ENCODE assay signal across 9 mouse cellular contexts in genomic region chr16:4640267-4641005, GRCm38 (mm10). TPM values are rescaled to one million over a fixed set of nuclear protein-coding genes. Genes with fewer than 3 reads are reported as not detected.
A peak's percentile ranks its signal among the peaks of the same experiment; 100 is the strongest.
DNase-seq lines count a peak whose midpoint lies in the region; ATAC-seq and TF ChIP-seq lines count a peak whose summit lies in the region.
"Had no signal": no experiment of that assay in that cellular context is flagged by ENCODE, and none has a peak within 500 bp of the region (broad histone marks: within the 10 kb centered on the region; RNA-seq: fewer than 3 reads in every experiment).

No protein-coding gene starts in this region.

- ATAC-seq in forebrain, embryonic 14.5 days: no peak
- ATAC-seq in lung, embryonic 15.5 days (ENCODE audit: borderline replicate concordance, extremely low read depth, low FRiP score, low TSS enrichment): peak; percentile 9; the same call in 1 of the 2 replicates
- ATAC-seq in stomach, embryonic 15.5 days (ENCODE audit: insufficient read depth, low FRiP score, low read depth): peak; percentile 13
- no peak for ATAC-seq in erythroid progenitor cell, adult 5-6 weeks (replicated peaks; ENCODE audit: low FRiP score, poor library complexity, severe bottlenecking)

- peaks cover 30% of the 10 kb centered on the region for H3K4me1 ChIP-seq in forebrain, embryonic 14.5 days (ENCODE audit: control insufficient read depth, insufficient read depth, low read length)
- H3K4me1 ChIP-seq in lung, embryonic 15.5 days: peaks cover 58% of the 10 kb centered on the region
- peaks cover 50% of the 10 kb centered on the region for H3K4me1 ChIP-seq in stomach, embryonic 15.5 days

- no peaks in the 10 kb centered on the region for H3K36me3 ChIP-seq in forebrain, embryonic 14.5 days (ENCODE audit: control insufficient read depth, insufficient read depth, low read length)
- H3K36me3 ChIP-seq in lung, embryonic 15.5 days: no peaks in the 10 kb centered on the region
- peaks cover 3% of the 10 kb centered on the region; the same call in 1 of the 2 replicates for H3K36me3 ChIP-seq in stomach, embryonic 15.5 days

- peak overlapping the region; percentile 82 for H3K4me2 ChIP-seq in forebrain, embryonic 14.5 days (ENCODE audit: low read length)
- H3K4me2 ChIP-seq in lung, embryonic 15.5 days: peak overlapping the region; percentile 63
- peak overlapping the region; percentile 87 for H3K4me2 ChIP-seq in stomach, embryonic 15.5 days

- intact Hi-C loops in left cerebral cortex, adult 2 months (cut with DNase I): no loop called here
- intact Hi-C loops in left cerebral cortex, postnatal 36 days (cut with DNase I): no loop called here

- H3K27ac ChIP-seq in left cerebral cortex, adult 2 months: peak overlapping the region; percentile 87
- H3K27ac ChIP-seq in forebrain, embryonic 14.5 days (ENCODE audit: low read depth, low read length): no peak overlapping the region
- H3K27ac ChIP-seq in lung, embryonic 15.5 days: peak overlapping the region; percentile 97
- H3K27ac ChIP-seq in stomach, embryonic 15.5 days: peak overlapping the region; percentile 96

- TF ChIP-seq CTCF in left cerebral cortex, adult 2 months (IDR thresholded peaks at IDR 0.05): no peak

- H3K9me3 ChIP-seq in forebrain, embryonic 14.5 days (replicated peaks; ENCODE audit: control insufficient read depth, low read length): no peaks in the 10 kb centered on the region
- no peaks in the 10 kb centered on the region for H3K9me3 ChIP-seq in lung, embryonic 15.5 days
- no peaks in the 10 kb centered on the region for H3K9me3 ChIP-seq in stomach, embryonic 15.5 days

- no peaks in the 10 kb centered on the region for H3K27me3 ChIP-seq in forebrain, embryonic 14.5 days (replicated peaks; ENCODE audit: control insufficient read depth, insufficient read depth, low read length)
- no peaks in the 10 kb centered on the region for H3K27me3 ChIP-seq in lung, embryonic 15.5 days
- H3K27me3 ChIP-seq in stomach, embryonic 15.5 days (replicated peaks): no peaks in the 10 kb centered on the region

- WGBS in forebrain, embryonic 14.5 days: 17% methylated on average over 17 of the region's 17 CpGs
- 1% methylated on average over 17 of the region's 17 CpGs for WGBS in lung, embryonic 15.5 days
- 4% methylated on average over 17 of the region's 17 CpGs for WGBS in stomach, embryonic 15.5 days

- peak overlapping the region; percentile 65 for H3K9ac ChIP-seq in forebrain, embryonic 14.5 days (ENCODE audit: low read length)
- peak overlapping the region; percentile 70 for H3K9ac ChIP-seq in lung, embryonic 15.5 days
- peak overlapping the region; percentile 80 for H3K9ac ChIP-seq in stomach, embryonic 15.5 days

- H3K4me3 ChIP-seq in left cerebral cortex, adult 2 months: peak overlapping the region; percentile 69
- peak overlapping the region; percentile 41 for H3K4me3 ChIP-seq in forebrain, embryonic 14.5 days (ENCODE audit: low read depth, low read length)
- H3K4me3 ChIP-seq in lung, embryonic 15.5 days: peak overlapping the region; percentile 64
- H3K4me3 ChIP-seq in stomach, embryonic 15.5 days (replicated peaks): peak overlapping the region; percentile 84

- DNase-seq in left cerebral cortex, adult 2 months (ENCODE audit: extremely low spot score in 1 of 2, low spot score in 2 of 2): no peak
- no peak for DNase-seq in left cerebral cortex, postnatal 36 days (ENCODE audit: low spot score in 2 of 2)
- no peak for DNase-seq in forebrain, embryonic 14.5 days (ENCODE audit: low spot score)
- peak; percentile 88 to 92 for DNase-seq in kidney, adult 8-10 months
- no peak for DNase-seq in layer of hippocampus, postnatal 36 days

RNA-seq across cellular contexts. Expression of gene Dnaja3, which starts 0.6 kb away (rescaled TPM):
- total RNA-seq in left cerebral cortex, adult 2 months (2021): 10 to 100 TPM; 56.9 to 62.2 TPM
- total RNA-seq in left cerebral cortex, postnatal 36 days (2021): 10 to 100 TPM; 59.4 to 66.5 TPM
- polyA plus RNA-seq in forebrain, embryonic 14.5 days (2014; fragmentation: Nextera tagmentation; extraction: Ambion mirVana): 39.7 and 47.4 TPM in 2 replicates
- polyA plus RNA-seq in lung, embryonic 15.5 days (2015; fragmentation: Nextera tagmentation; extraction: Ambion mirVana): 66.0 and 66.5 TPM in 2 replicates
- polyA plus RNA-seq in stomach, embryonic 15.5 days (2015; fragmentation: Nextera tagmentation; extraction: Ambion mirVana): 68.4 and 77.6 TPM in 2 replicates
- 10 to 100 TPM; 61.7 to 65.6 TPM for total RNA-seq in layer of hippocampus, postnatal 36 days (2021)
- 10.1 and 12.6 TPM in 2 replicates for total RNA-seq in erythroid progenitor cell, adult 5-6 weeks (2015; ENCODE audit: low replicate concordance)
- 10.9 and 14.3 TPM in 2 replicates for total RNA-seq in erythroid progenitor cell, adult 5-6 weeks (2017; ENCODE audit: low replicate concordance)

RNA-seq across cellular contexts. Expression of gene Vasn, which starts 0.7 kb away (rescaled TPM):
- total RNA-seq in left cerebral cortex, adult 2 months (2021): 10 to 100 TPM; 11.5 to 13.1 TPM
- total RNA-seq in left cerebral cortex, postnatal 36 days (2021): 10 to 100 TPM in 1 of 2 experiments, 1 to 10 TPM in 1; 9.8 to 11.2 TPM
- 2.1 and 2.8 TPM in 2 replicates for polyA plus RNA-seq in forebrain, embryonic 14.5 days (2014; fragmentation: Nextera tagmentation; extraction: Ambion mirVana)
- polyA plus RNA-seq in lung, embryonic 15.5 days (2015; fragmentation: Nextera tagmentation; extraction: Ambion mirVana): 25.1 and 25.9 TPM in 2 replicates
- polyA plus RNA-seq in stomach, embryonic 15.5 days (2015; fragmentation: Nextera tagmentation; extraction: Ambion mirVana): 17.2 and 17.3 TPM in 2 replicates
- total RNA-seq in layer of hippocampus, postnatal 36 days (2021): 1 to 10 TPM; 4.4 to 5.7 TPM
- total RNA-seq in erythroid progenitor cell, adult 5-6 weeks (2015; ENCODE audit: low replicate concordance): not detected in 2 replicates
- not detected in 2 replicates for total RNA-seq in erythroid progenitor cell, adult 5-6 weeks (2017; ENCODE audit: low replicate concordance)

RNA-seq across cellular contexts. Expression of gene Pam16, which starts 15.6 kb away (rescaled TPM):
- total RNA-seq in left cerebral cortex, adult 2 months (2021): 10 to 100 TPM; 78.1 to 94.1 TPM
- total RNA-seq in left cerebral cortex, postnatal 36 days (2021): 10 to 100 TPM; 75.3 to 86.0 TPM
- polyA plus RNA-seq in forebrain, embryonic 14.5 days (2014; fragmentation: Nextera tagmentation; extraction: Ambion mirVana): 160 and 192 TPM in 2 replicates
- polyA plus RNA-seq in lung, embryonic 15.5 days (2015; fragmentation: Nextera tagmentation; extraction: Ambion mirVana): 93.8 and 94.6 TPM in 2 replicates
- polyA plus RNA-seq in stomach, embryonic 15.5 days (2015; fragmentation: Nextera tagmentation; extraction: Ambion mirVana): 46.5 and 75.7 TPM in 2 replicates
- total RNA-seq in layer of hippocampus, postnatal 36 days (2021): 10 to 100 TPM; 84.4 to 90.4 TPM
- total RNA-seq in erythroid progenitor cell, adult 5-6 weeks (2015; ENCODE audit: low replicate concordance): 9.4 and 16.8 TPM in 2 replicates
- 3.9 and 9.6 TPM in 2 replicates for total RNA-seq in erythroid progenitor cell, adult 5-6 weeks (2017; ENCODE audit: low replicate concordance)

RNA-seq across cellular contexts. Expression of gene Coro7, which starts 39.1 kb away (rescaled TPM):
- total RNA-seq in left cerebral cortex, adult 2 months (2021): 10 to 100 TPM; 76.7 to 92.0 TPM
- total RNA-seq in left cerebral cortex, postnatal 36 days (2021): 100 to 1,000 TPM in 1 of 2 experiments, 10 to 100 TPM in 1; 88.4 to 100 TPM
- polyA plus RNA-seq in forebrain, embryonic 14.5 days (2014; fragmentation: Nextera tagmentation; extraction: Ambion mirVana): 9.2 and 18.3 TPM in 2 replicates
- polyA plus RNA-seq in lung, embryonic 15.5 days (2015; fragmentation: Nextera tagmentation; extraction: Ambion mirVana): 13.4 and 15.2 TPM in 2 replicates
- 16.3 and 20.8 TPM in 2 replicates for polyA plus RNA-seq in stomach, embryonic 15.5 days (2015; fragmentation: Nextera tagmentation; extraction: Ambion mirVana)
- 10 to 100 TPM; 79.4 to 96.0 TPM for total RNA-seq in layer of hippocampus, postnatal 36 days (2021)
- total RNA-seq in erythroid progenitor cell, adult 5-6 weeks (2015; ENCODE audit: low replicate concordance): 19.8 and 36.5 TPM in 2 replicates
- total RNA-seq in erythroid progenitor cell, adult 5-6 weeks (2017; ENCODE audit: low replicate concordance): 7.3 and 14.8 TPM in 2 replicates

RNA-seq across cellular contexts. Expression of gene Glis2, which starts 45.9 kb away (rescaled TPM):
- total RNA-seq in left cerebral cortex, adult 2 months (2021): 10 to 100 TPM; 12.9 to 16.2 TPM
- 10 to 100 TPM; 12.0 to 13.2 TPM for total RNA-seq in left cerebral cortex, postnatal 36 days (2021)
- 9.0 and 10.0 TPM in 2 replicates for polyA plus RNA-seq in forebrain, embryonic 14.5 days (2014; fragmentation: Nextera tagmentation; extraction: Ambion mirVana)
- 18.5 and 24.0 TPM in 2 replicates for polyA plus RNA-seq in lung, embryonic 15.5 days (2015; fragmentation: Nextera tagmentation; extraction: Ambion mirVana)
- polyA plus RNA-seq in stomach, embryonic 15.5 days (2015; fragmentation: Nextera tagmentation; extraction: Ambion mirVana): 27.9 and 30.6 TPM in 2 replicates
- 10 to 100 TPM; 13.1 to 14.6 TPM for total RNA-seq in layer of hippocampus, postnatal 36 days (2021)
- total RNA-seq in erythroid progenitor cell, adult 5-6 weeks (2015; ENCODE audit: low replicate concordance): not detected in 2 replicates
- not detected in 2 replicates for total RNA-seq in erythroid progenitor cell, adult 5-6 weeks (2017; ENCODE audit: low replicate concordance)
- total RNA-seq: neutrophil, adult 5-6 weeks had no signal

Comparison
In these comparisons a context has a peak if more than half of its experiments do, and no peak if none do; other contexts are left out.
1. DNase-seq: peak in kidney, adult 8-10 months (2 of 2); none in left cerebral cortex, adult 2 months (0 of 2), left cerebral cortex, postnatal 36 days (0 of 2), forebrain, embryonic 14.5 days (single experiment) and layer of hippocampus, postnatal 36 days (0 of 2).
2. ATAC-seq: peak in lung, embryonic 15.5 days (single experiment) and stomach, embryonic 15.5 days (single experiment); none in forebrain, embryonic 14.5 days (single experiment) and erythroid progenitor cell, adult 5-6 weeks (single experiment).
3. RNA of gene Vasn, which starts 0.7 kb away (total RNA-seq): 11.5 to 13.1 TPM in left cerebral cortex, adult 2 months, 9.8 to 11.2 TPM in left cerebral cortex, postnatal 36 days and 4.4 to 5.7 TPM in layer of hippocampus, postnatal 36 days; not detected in erythroid progenitor cell, adult 5-6 weeks; every median in the first group is over 4 times any median in the second.
4. RNA of gene Pam16, which starts 15.6 kb away (total RNA-seq): 78.1 to 94.1 TPM in left cerebral cortex, adult 2 months, 84.4 to 90.4 TPM in layer of hippocampus, postnatal 36 days and 75.3 to 86.0 TPM in left cerebral cortex, postnatal 36 days; 3.9 to 16.8 TPM in erythroid progenitor cell, adult 5-6 weeks; every median in the first group is over 4 times any median in the second.
5. Peak in every context shown above with its lines, with median percentiles within 50 percentile points of each other: H3K4me3 ChIP-seq, H3K4me2 ChIP-seq and H3K9ac ChIP-seq.